Comparison of ENCODE assay signal across 17 mouse cellular contexts in genomic region chr4:7534301-7534700, GRCm38 (mm10).
DNase-seq lines count a peak whose midpoint lies in the region; ATAC-seq lines count a peak whose summit lies in the region.
"Had no signal": no experiment of that assay in that cellular context is flagged by ENCODE, and none has a peak within 500 bp of the region (broad histone marks: within the 10 kb centered on the region; RNA-seq: fewer than 3 reads in every experiment).

No protein-coding gene starts in this region.

- peak; percentile 27 to 38 for DNase-seq in thymus, adult 18-20 months
- peak; percentile 55 for DNase-seq in thymus, postnatal 14 days
- DNase-seq in layer of hippocampus, postnatal 14 days (ENCODE audit: low spot score in 2 of 2) = no peak
- DNase-seq in adipocyte (ENCODE audit: low spot score) = no peak
- no peak for DNase-seq in left cerebral cortex, adult 8-10 months (ENCODE audit: low spot score in 2 of 2)
- DNase-seq in heart, adult 11 months = no peak
- DNase-seq: adrenal gland, adult 8-10 months; adrenal gland, postnatal 36 days; cerebellum, adult 2 months; cerebellum, postnatal 10 days; forebrain, postnatal 0 days; gastrocnemius, postnatal 36 days; heart, adult 18-20 months; heart, postnatal 36 days had no signal

- ATAC-seq in CD4-positive, CD25-positive, alpha-beta regulatory T cell, adult 4 months = peak; percentile 34
- ATAC-seq: forebrain, embryonic 13.5 days; forebrain, postnatal 0 days; Patski had no signal

Comparison
In these comparisons a context has a peak if more than half of its experiments do, and no peak if none do; other contexts are left out.
1. DNase-seq: peak in thymus, adult 18-20 months (2 of 2) and thymus, postnatal 14 days (single experiment); none in layer of hippocampus, postnatal 14 days (0 of 2), adipocyte (single experiment), left cerebral cortex, adult 8-10 months (0 of 2) and heart, adult 11 months (single experiment).